Mouse (Mus musculus) gastrocnemius, postnatal 36 days (tissue): ENCODE results near the gene Dedd2. TPM values are rescaled to one million over a fixed set of nuclear protein-coding genes. Genes with fewer than 3 reads are reported as not detected.

Source experiments
- microRNA-seq, 2 experiments: library from miRNA; unstranded; fragments of <30 nt; microRNA quantifications; one replicate each; pipeline ENCODE4 v1.2.0; 2021
- total RNA-seq, 2 experiments: library from RNA; stranded (reverse); gene quantifications; 2 replicates each; pipeline ENCODE4 v1.2.3; 2021

Gene Dedd2
- total RNA-seq, 2 experiments from 2014 or later = 8.4 to 10.7 TPM

Small RNA genes lying within 50 kb of the gene (microRNA-seq; reads per million reads assigned to microRNA genes)
- gene Mir7048 = 0 to 0.36 reads per million in 2 experiments

Other genes starting within 250 kb of the Dedd2 start
- gene Rabac1, start 247.9 kb downstream of the Dedd2 start, total RNA-seq = 100 to 1,000 TPM; 188 to 189 TPM
- under 1 TPM; 0.08 to 0.15 TPM for gene Atp1a3, start 214.7 kb downstream of the Dedd2 start, total RNA-seq
- 1 to 10 TPM; 2.6 to 3.2 TPM for gene Grik5, start 148.3 kb downstream of the Dedd2 start, total RNA-seq
- gene Zfp574, start 148.0 kb downstream of the Dedd2 start, total RNA-seq = 1 to 10 TPM; 6.0 to 8.0 TPM
- under 1 TPM; 0.10 to 0.72 TPM for gene Pou2f2, start 40.9 kb downstream of the Dedd2 start, total RNA-seq
- gene Zfp526, start 810 bp upstream of the Dedd2 start, total RNA-seq = 1 to 10 TPM; 4.1 to 5.5 TPM
- gene Gsk3a, start 17.2 kb upstream of the Dedd2 start, total RNA-seq = 10 to 100 TPM; 64.0 to 69.6 TPM
- 1 to 10 TPM; 5.0 to 6.1 TPM for gene Erf, start 30.1 kb upstream of the Dedd2 start, total RNA-seq
- gene Cic, start 47.1 kb upstream of the Dedd2 start, total RNA-seq = 10 to 100 TPM; 31.4 to 37.6 TPM
- gene Pafah1b3, start 77.4 kb upstream of the Dedd2 start, total RNA-seq = 1 to 10 TPM in 1 of 2 experiments, under 1 TPM in 1; 0.86 to 1.3 TPM
- not detected for gene Prr19, start 80.8 kb upstream of the Dedd2 start, total RNA-seq
- gene Tmem145, start 85.5 kb upstream of the Dedd2 start, total RNA-seq = not detected
- gene Megf8, start 96.5 kb upstream of the Dedd2 start, total RNA-seq = 10 to 100 TPM; 16.3 to 16.6 TPM
- not detected for gene Cnfn, start 149.1 kb upstream of the Dedd2 start, total RNA-seq
- 10 to 100 TPM; 18.6 to 20.6 TPM for gene Lipe, start 178.1 kb upstream of the Dedd2 start, total RNA-seq
- not detected for gene Cxcl17, start 192.3 kb upstream of the Dedd2 start, total RNA-seq